Mouse (Mus musculus): ENCODE measurements around the gene Mcur1. TPM values are rescaled to one million over a fixed set of nuclear protein-coding genes. Genes with fewer than 3 reads are reported as not detected.
A peak's percentile ranks its signal among the peaks of the same experiment; 100 is the strongest.

The Mcur1 gene
- polyA plus RNA-seq, 1 experiment from 2014 or later = 13.9 TPM

GRCm38 (mm10) chr13:43587844-43588840, 28.2 kb upstream of the Mcur1 start:
- Histone ChIP-seq H3K9ac (ENCODE audit: low read length) (no peak overlapping the region), H3K27ac (replicated peaks; ENCODE audit: low read depth, low read length) (no peak overlapping the region), H3K27me3 (ENCODE audit: control insufficient read depth, insufficient read depth, low read length) (no peaks in the 10 kb centered on the region), H3K4me2 (ENCODE audit: low read depth, severe bottlenecking) (no peak overlapping the region), H3K36me3 (ENCODE audit: control insufficient read depth, insufficient read depth, low read length) (no peaks in the 10 kb centered on the region), H3K4me3 (ENCODE audit: low read depth, low read length) (no peak overlapping the region), H3K4me1 (ENCODE audit: control insufficient read depth, insufficient read depth, low read length) (0 out of 2 replicates have a peak, but pooled peaks cover 3% of the 10 kb centered on the region), H3K9me3 (ENCODE audit: control insufficient read depth, low read length) (no peaks in the 10 kb centered on the region)
- DNase-seq (ENCODE audit: low spot score) = no peak
- 75% methylated on average over 14 of the region's 14 CpGs for WGBS
- no peak for ATAC-seq (ENCODE audit: insufficient number of reproducible peaks, low FRiP score, low TSS enrichment, low read depth)

- Histone ChIP-seq H3K9me3 (ENCODE audit: control insufficient read depth, low read length) (no peaks in the 10 kb centered on the region), H3K4me2 (ENCODE audit: low read depth, severe bottlenecking) (no peak overlapping the region), H3K36me3 (ENCODE audit: control insufficient read depth, insufficient read depth, low read length) (no peaks in the 10 kb centered on the region), H3K9ac (ENCODE audit: low read length) (no peak overlapping the region), H3K4me1 (ENCODE audit: control insufficient read depth, insufficient read depth, low read length) (0 out of 2 replicates have a peak, but pooled peaks cover 3% of the 10 kb centered on the region), H3K4me3 (ENCODE audit: low read depth, low read length) (no peak overlapping the region), H3K27me3 (ENCODE audit: control insufficient read depth, insufficient read depth, low read length) (no peaks in the 10 kb centered on the region), H3K27ac (replicated peaks; ENCODE audit: low read depth, low read length) (no peak overlapping the region)
- DNase-seq (ENCODE audit: low spot score) (no peak), ATAC-seq (ENCODE audit: insufficient number of reproducible peaks, low FRiP score, low TSS enrichment, low read depth) (no peak)
- 90% methylated on average over 3 of the region's 3 CpGs for WGBS
Measured at GRCm38 (mm10) chr13:43586966-43587365, 27.0 kb upstream of the Mcur1 start.

GRCm38 (mm10) chr13:43585335-43585734, 25.3 kb upstream of the Mcur1 start:
- ATAC-seq (ENCODE audit: insufficient number of reproducible peaks, low FRiP score, low TSS enrichment, low read depth) (no peak), DNase-seq (ENCODE audit: low spot score) (no peak)
- H3K4me1 ChIP-seq (ENCODE audit: control insufficient read depth, insufficient read depth, low read length) = 0 out of 2 replicates have a peak, but pooled peaks cover 3% of the 10 kb centered on the region
- H3K27ac ChIP-seq (replicated peaks; ENCODE audit: low read depth, low read length) = no peak overlapping the region
- no peak overlapping the region for H3K9ac ChIP-seq (ENCODE audit: low read length)
- no peak overlapping the region for H3K4me2 ChIP-seq (ENCODE audit: low read depth, severe bottlenecking)
- 74% methylated on average over 2 of the region's 2 CpGs for WGBS
- no peaks in the 10 kb centered on the region for H3K27me3 ChIP-seq (ENCODE audit: control insufficient read depth, insufficient read depth, low read length)
- H3K9me3 ChIP-seq (ENCODE audit: control insufficient read depth, low read length) = no peaks in the 10 kb centered on the region
- no peaks in the 10 kb centered on the region for H3K36me3 ChIP-seq (ENCODE audit: control insufficient read depth, insufficient read depth, low read length)
- no peak overlapping the region for H3K4me3 ChIP-seq (ENCODE audit: low read depth, low read length)

- DNase-seq (ENCODE audit: low spot score) = no peak
Measured at GRCm38 (mm10) chr13:43583504-43583903, 23.5 kb upstream of the Mcur1 start.

GRCm38 (mm10) chr13:43582961-43583360, 23.0 kb upstream of the Mcur1 start:
- H3K4me3 ChIP-seq (ENCODE audit: low read depth, low read length) = no peak overlapping the region
- H3K27ac ChIP-seq (replicated peaks; ENCODE audit: low read depth, low read length) = no peak overlapping the region
- H3K9me3 ChIP-seq (ENCODE audit: control insufficient read depth, low read length) = no peaks in the 10 kb centered on the region
- DNase-seq (ENCODE audit: low spot score) (no peak), ATAC-seq (ENCODE audit: insufficient number of reproducible peaks, low FRiP score, low TSS enrichment, low read depth) (no peak)
- H3K4me1 ChIP-seq (ENCODE audit: control insufficient read depth, insufficient read depth, low read length) = 0 out of 2 replicates have a peak, but pooled peaks cover 3% of the 10 kb centered on the region
- H3K9ac ChIP-seq (ENCODE audit: low read length) = no peak overlapping the region
- H3K27me3 ChIP-seq (ENCODE audit: control insufficient read depth, insufficient read depth, low read length) = no peaks in the 10 kb centered on the region
- H3K4me2 ChIP-seq (ENCODE audit: low read depth, severe bottlenecking) = peak overlapping the region; percentile 26; the same call in 1 of the 2 replicates
- no peaks in the 10 kb centered on the region for H3K36me3 ChIP-seq (ENCODE audit: control insufficient read depth, insufficient read depth, low read length)
- 51% methylated on average over 16 of the region's 16 CpGs for WGBS

More at GRCm38 (mm10) chr13:43583504-43583903, 23.5 kb upstream of the Mcur1 start:
- no peak overlapping the region for H3K27ac ChIP-seq (replicated peaks; ENCODE audit: low read depth, low read length)
- H3K27me3 ChIP-seq (ENCODE audit: control insufficient read depth, insufficient read depth, low read length) = no peaks in the 10 kb centered on the region
- no peak overlapping the region for H3K9ac ChIP-seq (ENCODE audit: low read length)
- H3K4me3 ChIP-seq (ENCODE audit: low read depth, low read length) = no peak overlapping the region
- 56% methylated on average over 8 of the region's 8 CpGs for WGBS
- H3K4me2 ChIP-seq (ENCODE audit: low read depth, severe bottlenecking) = no peak overlapping the region
- H3K4me1 ChIP-seq (ENCODE audit: control insufficient read depth, insufficient read depth, low read length) = 0 out of 2 replicates have a peak, but pooled peaks cover 3% of the 10 kb centered on the region
- no peaks in the 10 kb centered on the region for H3K36me3 ChIP-seq (ENCODE audit: control insufficient read depth, insufficient read depth, low read length)
- ATAC-seq (ENCODE audit: insufficient number of reproducible peaks, low FRiP score, low TSS enrichment, low read depth) = no peak
- no peaks in the 10 kb centered on the region for H3K9me3 ChIP-seq (ENCODE audit: control insufficient read depth, low read length)

- Histone ChIP-seq H3K4me1 (ENCODE audit: control insufficient read depth, insufficient read depth, low read length) (0 out of 2 replicates have a peak, but pooled peaks cover 3% of the 10 kb centered on the region), H3K36me3 (ENCODE audit: control insufficient read depth, insufficient read depth, low read length) (no peaks in the 10 kb centered on the region), H3K4me2 (ENCODE audit: low read depth, severe bottlenecking) (no peak overlapping the region), H3K27ac (replicated peaks; ENCODE audit: low read depth, low read length) (no peak overlapping the region), H3K27me3 (ENCODE audit: control insufficient read depth, insufficient read depth, low read length) (no peaks in the 10 kb centered on the region), H3K4me3 (ENCODE audit: low read depth, low read length) (no peak overlapping the region), H3K9me3 (ENCODE audit: control insufficient read depth, low read length) (no peaks in the 10 kb centered on the region), H3K9ac (ENCODE audit: low read length) (no peak overlapping the region)
- 94% methylated on average over 5 of the region's 5 CpGs for WGBS
- DNase-seq (ENCODE audit: low spot score) (no peak), ATAC-seq (ENCODE audit: insufficient number of reproducible peaks, low FRiP score, low TSS enrichment, low read depth) (no peak)
Measured at GRCm38 (mm10) chr13:43580661-43581060, 20.7 kb upstream of the Mcur1 start.

- no peak overlapping the region for H3K4me3 ChIP-seq (ENCODE audit: low read depth, low read length)
- no peak overlapping the region for H3K9ac ChIP-seq (ENCODE audit: low read length)
- DNase-seq (ENCODE audit: low spot score) (peak; percentile 76), ATAC-seq (ENCODE audit: insufficient number of reproducible peaks, low FRiP score, low TSS enrichment, low read depth) (no peak)
- WGBS = 22% methylated on average over 18 of the region's 18 CpGs
- H3K9me3 ChIP-seq (ENCODE audit: control insufficient read depth, low read length) = no peaks in the 10 kb centered on the region
- no peaks in the 10 kb centered on the region for H3K36me3 ChIP-seq (ENCODE audit: control insufficient read depth, insufficient read depth, low read length)
- H3K4me1 ChIP-seq (ENCODE audit: control insufficient read depth, insufficient read depth, low read length) = 0 out of 2 replicates have a peak, but pooled peaks cover 3% of the 10 kb centered on the region
- no peaks in the 10 kb centered on the region for H3K27me3 ChIP-seq (ENCODE audit: control insufficient read depth, insufficient read depth, low read length)
- no peak overlapping the region for H3K27ac ChIP-seq (replicated peaks; ENCODE audit: low read depth, low read length)
- H3K4me2 ChIP-seq (ENCODE audit: low read depth, severe bottlenecking) = no peak overlapping the region
Measured at GRCm38 (mm10) chr13:43579740-43580139, 19.7 kb upstream of the Mcur1 start.

GRCm38 (mm10) chr13:43577766-43578165, 17.8 kb upstream of the Mcur1 start:
- Histone ChIP-seq H3K4me3 (ENCODE audit: low read depth, low read length) (no peak overlapping the region), H3K9ac (ENCODE audit: low read length) (no peak overlapping the region), H3K27me3 (ENCODE audit: control insufficient read depth, insufficient read depth, low read length) (no peaks in the 10 kb centered on the region), H3K27ac (replicated peaks; ENCODE audit: low read depth, low read length) (no peak overlapping the region), H3K4me1 (ENCODE audit: control insufficient read depth, insufficient read depth, low read length) (no peaks in the 10 kb centered on the region), H3K9me3 (ENCODE audit: control insufficient read depth, low read length) (no peaks in the 10 kb centered on the region), H3K36me3 (ENCODE audit: control insufficient read depth, insufficient read depth, low read length) (no peaks in the 10 kb centered on the region), H3K4me2 (ENCODE audit: low read depth, severe bottlenecking) (no peak overlapping the region)
- DNase-seq (ENCODE audit: low spot score) = no peak
- whole genome bisulfite sequencing = 93% methylated on average over 12 of the region's 12 CpGs
- no peak for ATAC-seq (ENCODE audit: insufficient number of reproducible peaks, low FRiP score, low TSS enrichment, low read depth)

All from limb, embryonic 11.5 days (tissue).